Mouse (Mus musculus): ENCODE measurements around the gene Spen. TPM values are rescaled to one million over a fixed set of nuclear protein-coding genes. Genes with fewer than 3 reads are reported as not detected.

The Spen gene
- polyA plus RNA-seq, 1 experiment from 2014 or later: 19.3 TPM

- H3K9me3 ChIP-seq (ENCODE audit: control insufficient read depth, low read length): no peaks in the 10 kb centered on the region
- no peaks in the 10 kb centered on the region for H3K27me3 ChIP-seq (ENCODE audit: control insufficient read depth, insufficient read depth, low read length)
- H3K4me1 ChIP-seq (ENCODE audit: control insufficient read depth, insufficient read depth, low read length): peaks cover 4% of the 10 kb centered on the region; the same call in 1 of the 2 replicates
- no peak overlapping the region for H3K4me2 ChIP-seq (replicated peaks; ENCODE audit: low read depth, low read length)
- no peaks in the 10 kb centered on the region for H3K36me3 ChIP-seq (ENCODE audit: control insufficient read depth, insufficient read depth, low read length)
- H3K9ac ChIP-seq (ENCODE audit: low read depth, low read length): no peak overlapping the region; the same call in 1 of the 2 replicates
- H3K27ac ChIP-seq (ENCODE audit: low read depth, low read length): peak overlapping the region; percentile 56; the same call in 1 of the 2 replicates
- ATAC-seq (ENCODE audit: low FRiP score, low TSS enrichment): peak; percentile 71
- no peak overlapping the region for H3K4me3 ChIP-seq (ENCODE audit: low read length)
- WGBS: 57% methylated on average over 10 of the region's 10 CpGs
Measured at GRCm38 (mm10) chr4:141506352-141506751, 32.0 kb downstream of the Spen start.

- WGBS: 95% methylated on average over 11 of the region's 11 CpGs
- ATAC-seq (ENCODE audit: low FRiP score, low TSS enrichment): no peak
- Histone ChIP-seq H3K4me3 (ENCODE audit: low read length) (no peak overlapping the region), H3K27ac (ENCODE audit: low read depth, low read length) (no peak overlapping the region), H3K36me3 (ENCODE audit: control insufficient read depth, insufficient read depth, low read length) (no peaks in the 10 kb centered on the region), H3K27me3 (ENCODE audit: control insufficient read depth, insufficient read depth, low read length) (no peaks in the 10 kb centered on the region), H3K4me2 (replicated peaks; ENCODE audit: low read depth, low read length) (no peak overlapping the region), H3K4me1 (ENCODE audit: control insufficient read depth, insufficient read depth, low read length) (peaks cover 4% of the 10 kb centered on the region; the same call in 1 of the 2 replicates), H3K9me3 (ENCODE audit: control insufficient read depth, low read length) (no peaks in the 10 kb centered on the region), H3K9ac (ENCODE audit: low read depth, low read length) (no peak overlapping the region)
Measured at GRCm38 (mm10) chr4:141505810-141506209, 32.6 kb downstream of the Spen start.

- Histone ChIP-seq H3K36me3 (ENCODE audit: control insufficient read depth, insufficient read depth, low read length) (no peaks in the 10 kb centered on the region; the same call in 1 of the 2 replicates), H3K9me3 (ENCODE audit: control insufficient read depth, low read length) (no peaks in the 10 kb centered on the region), H3K4me2 (replicated peaks; ENCODE audit: low read depth, low read length) (no peak overlapping the region), H3K4me3 (ENCODE audit: low read length) (no peak overlapping the region), H3K4me1 (ENCODE audit: control insufficient read depth, insufficient read depth, low read length) (peaks cover 4% of the 10 kb centered on the region; the same call in 1 of the 2 replicates), H3K27ac (ENCODE audit: low read depth, low read length) (no peak overlapping the region), H3K9ac (ENCODE audit: low read depth, low read length) (no peak overlapping the region), H3K27me3 (ENCODE audit: control insufficient read depth, insufficient read depth, low read length) (no peaks in the 10 kb centered on the region)
- WGBS: 96% methylated on average over 4 of the region's 4 CpGs
- ATAC-seq (ENCODE audit: low FRiP score, low TSS enrichment): no peak
Measured at GRCm38 (mm10) chr4:141504471-141504870, 33.9 kb downstream of the Spen start.

GRCm38 (mm10) chr4:141502723-141503122 is 35.7 kb downstream of the Spen start:
- H3K4me1 ChIP-seq (ENCODE audit: control insufficient read depth, insufficient read depth, low read length): peaks cover 4% of the 10 kb centered on the region; the same call in 1 of the 2 replicates
- H3K36me3 ChIP-seq (ENCODE audit: control insufficient read depth, insufficient read depth, low read length): no peaks in the 10 kb centered on the region; the same call in 1 of the 2 replicates
- H3K27me3 ChIP-seq (ENCODE audit: control insufficient read depth, insufficient read depth, low read length): no peaks in the 10 kb centered on the region
- ATAC-seq (ENCODE audit: low FRiP score, low TSS enrichment): no peak
- no peak overlapping the region for H3K9ac ChIP-seq (ENCODE audit: low read depth, low read length)
- H3K4me2 ChIP-seq (replicated peaks; ENCODE audit: low read depth, low read length): no peak overlapping the region
- WGBS: 56% methylated on average over 5 of the region's 5 CpGs
- H3K9me3 ChIP-seq (ENCODE audit: control insufficient read depth, low read length): no peaks in the 10 kb centered on the region
- no peak overlapping the region for H3K27ac ChIP-seq (ENCODE audit: low read depth, low read length)
- H3K4me3 ChIP-seq (ENCODE audit: low read length): no peak overlapping the region

- Histone ChIP-seq H3K36me3 (ENCODE audit: control insufficient read depth, insufficient read depth, low read length) (peaks cover 5% of the 10 kb centered on the region; the same call in 1 of the 2 replicates), H3K4me2 (replicated peaks; ENCODE audit: low read depth, low read length) (no peak overlapping the region), H3K27ac (ENCODE audit: low read depth, low read length) (no peak overlapping the region), H3K9me3 (ENCODE audit: control insufficient read depth, low read length) (no peaks in the 10 kb centered on the region), H3K4me3 (ENCODE audit: low read length) (no peak overlapping the region), H3K27me3 (ENCODE audit: control insufficient read depth, insufficient read depth, low read length) (no peaks in the 10 kb centered on the region), H3K9ac (ENCODE audit: low read depth, low read length) (no peak overlapping the region), H3K4me1 (ENCODE audit: control insufficient read depth, insufficient read depth, low read length) (no peaks in the 10 kb centered on the region; the same call in 1 of the 2 replicates)
- 78% methylated on average over 5 of the region's 5 CpGs for WGBS
- no peak for ATAC-seq (ENCODE audit: low FRiP score, low TSS enrichment)
Measured at GRCm38 (mm10) chr4:141501058-141501457, 37.3 kb downstream of the Spen start.

- H3K4me2 ChIP-seq (replicated peaks; ENCODE audit: low read depth, low read length): no peak overlapping the region
- H3K9ac ChIP-seq (ENCODE audit: low read depth, low read length): no peak overlapping the region
- H3K27me3 ChIP-seq (ENCODE audit: control insufficient read depth, insufficient read depth, low read length): no peaks in the 10 kb centered on the region
- no peak overlapping the region for H3K27ac ChIP-seq (ENCODE audit: low read depth, low read length)
- H3K4me1 ChIP-seq (ENCODE audit: control insufficient read depth, insufficient read depth, low read length): no peaks in the 10 kb centered on the region; the same call in 1 of the 2 replicates
- no peak for ATAC-seq (ENCODE audit: low FRiP score, low TSS enrichment)
- H3K36me3 ChIP-seq (ENCODE audit: control insufficient read depth, insufficient read depth, low read length): peaks cover 5% of the 10 kb centered on the region; the same call in 1 of the 2 replicates
- 68% methylated on average over 4 of the region's 4 CpGs for WGBS
- no peak overlapping the region for H3K4me3 ChIP-seq (ENCODE audit: low read length)
- no peaks in the 10 kb centered on the region for H3K9me3 ChIP-seq (ENCODE audit: control insufficient read depth, low read length)
Measured at GRCm38 (mm10) chr4:141500637-141501036, 37.8 kb downstream of the Spen start.

GRCm38 (mm10) chr4:141488670-141489069 is 49.7 kb downstream of the Spen start:
- Histone ChIP-seq H3K36me3 (ENCODE audit: control insufficient read depth, insufficient read depth, low read length) (peaks cover 95% of the 10 kb centered on the region), H3K27me3 (ENCODE audit: control insufficient read depth, insufficient read depth, low read length) (no peaks in the 10 kb centered on the region), H3K4me3 (ENCODE audit: low read length) (no peak overlapping the region), H3K4me1 (ENCODE audit: control insufficient read depth, insufficient read depth, low read length) (no peaks in the 10 kb centered on the region), H3K27ac (ENCODE audit: low read depth, low read length) (no peak overlapping the region), H3K9me3 (ENCODE audit: control insufficient read depth, low read length) (no peaks in the 10 kb centered on the region), H3K9ac (ENCODE audit: low read depth, low read length) (no peak overlapping the region), H3K4me2 (replicated peaks; ENCODE audit: low read depth, low read length) (no peak overlapping the region)
- 92% methylated on average over 4 of the region's 4 CpGs for WGBS
- no peak for ATAC-seq (ENCODE audit: low FRiP score, low TSS enrichment)

- ATAC-seq (ENCODE audit: low FRiP score, low TSS enrichment): no peak
Measured at GRCm38 (mm10) chr4:141487581-141487980, 50.8 kb downstream of the Spen start.

GRCm38 (mm10) chr4:141484071-141484470 is 54.3 kb downstream of the Spen start:
- peaks cover 86% of the 10 kb centered on the region for H3K36me3 ChIP-seq (ENCODE audit: control insufficient read depth, insufficient read depth, low read length)
- 78% methylated on average over 11 of the region's 11 CpGs for WGBS
- peak; percentile 35; the same call in 1 of the 2 replicates for ATAC-seq (ENCODE audit: low FRiP score, low TSS enrichment)

More at GRCm38 (mm10) chr4:141487581-141487980, 50.8 kb downstream of the Spen start:
- Histone ChIP-seq H3K4me3 (ENCODE audit: low read length) (no peak overlapping the region), H3K9me3 (ENCODE audit: control insufficient read depth, low read length) (no peaks in the 10 kb centered on the region), H3K4me1 (ENCODE audit: control insufficient read depth, insufficient read depth, low read length) (no peaks in the 10 kb centered on the region), H3K9ac (ENCODE audit: low read depth, low read length) (no peak overlapping the region), H3K36me3 (ENCODE audit: control insufficient read depth, insufficient read depth, low read length) (peaks cover 96% of the 10 kb centered on the region), H3K27ac (ENCODE audit: low read depth, low read length) (no peak overlapping the region), H3K4me2 (replicated peaks; ENCODE audit: low read depth, low read length) (no peak overlapping the region), H3K27me3 (ENCODE audit: control insufficient read depth, insufficient read depth, low read length) (no peaks in the 10 kb centered on the region)
- 92% methylated on average over 11 of the region's 11 CpGs for WGBS

More at GRCm38 (mm10) chr4:141484071-141484470, 54.3 kb downstream of the Spen start:
- Histone ChIP-seq H3K4me1 (ENCODE audit: control insufficient read depth, insufficient read depth, low read length) (no peaks in the 10 kb centered on the region), H3K4me3 (ENCODE audit: low read length) (no peak overlapping the region), H3K4me2 (replicated peaks; ENCODE audit: low read depth, low read length) (no peak overlapping the region), H3K27me3 (ENCODE audit: control insufficient read depth, insufficient read depth, low read length) (no peaks in the 10 kb centered on the region), H3K27ac (ENCODE audit: low read depth, low read length) (no peak overlapping the region), H3K9ac (ENCODE audit: low read depth, low read length) (no peak overlapping the region), H3K9me3 (ENCODE audit: control insufficient read depth, low read length) (no peaks in the 10 kb centered on the region)

Data from kidney, embryonic 14.5 days (tissue).